Mouse (Mus musculus): ENCODE measurements around the gene Fau. TPM values are rescaled to one million over a fixed set of nuclear protein-coding genes. Genes with fewer than 3 reads are reported as not detected.

Fau gene
- total RNA-seq, 2 experiments from 2014 or later, result 769 to 789 TPM

- DNase-seq (ENCODE audit: low spot score in 2 of 2), result no peak
Observed at GRCm38 (mm10) chr19:6070571-6071250, 13.1 kb downstream of the Fau start.

- no peak for DNase-seq (ENCODE audit: low spot score in 2 of 2)
Observed at GRCm38 (mm10) chr19:6071261-6071660, 13.6 kb downstream of the Fau start.

- no peak for DNase-seq (ENCODE audit: low spot score in 2 of 2)
Observed at GRCm38 (mm10) chr19:6073889-6074288, 16.2 kb downstream of the Fau start.

GRCm38 (mm10) chr19:6076564-6077393, 19.1 kb downstream of the Fau start, which contains the start of gene Vps51:
Gene Vps51 (minus strand): TSS chr19:6077231.
- DNase-seq (ENCODE audit: low spot score in 2 of 2), result peak; percentile 81 to 92

GRCm38 (mm10) chr19:6079983-6080480, 22.4 kb downstream of the Fau start, which contains the start of gene Tmem262:
Gene Tmem262 (plus strand): TSS chr19:6080033.
- no peak for DNase-seq (ENCODE audit: low spot score in 2 of 2)

- DNase-seq (ENCODE audit: low spot score in 2 of 2), result no peak
Observed at GRCm38 (mm10) chr19:6082156-6082555, 24.5 kb downstream of the Fau start, which contains the start of gene Gm28374. Gene Gm28374 (minus strand): TSS chr19:6082256.

GRCm38 (mm10) chr19:6084478-6085248, 27.0 kb downstream of the Fau start, which contains the start of the genes Zfpl1 and Cdca5:
Gene Zfpl1 (minus strand): TSS chr19:6084956.
Gene Cdca5 (plus strand): TSS chr19:6084983.
- peak; percentile 95 to 97 for DNase-seq (ENCODE audit: low spot score in 2 of 2)

- no peak for DNase-seq (ENCODE audit: low spot score in 2 of 2)
Observed at GRCm38 (mm10) chr19:6085417-6085879, 27.8 kb downstream of the Fau start.

GRCm38 (mm10) chr19:6088841-6089240, 31.2 kb downstream of the Fau start:
- DNase-seq (ENCODE audit: low spot score in 2 of 2), result no peak

- DNase-seq (ENCODE audit: low spot score in 2 of 2), result no peak
Observed at GRCm38 (mm10) chr19:6094119-6094518, 36.5 kb downstream of the Fau start, which contains the start of gene AC131692.1. Gene AC131692.1 (plus strand): TSS chr19:6094419.

GRCm38 (mm10) chr19:6097847-6098246, 40.2 kb downstream of the Fau start:
- no peak for DNase-seq (ENCODE audit: low spot score in 2 of 2)

- DNase-seq (ENCODE audit: low spot score in 2 of 2), result no peak
Observed at GRCm38 (mm10) chr19:6101186-6101585, 43.5 kb downstream of the Fau start.

GRCm38 (mm10) chr19:6102169-6102853, 44.7 kb downstream of the Fau start:
- no peak for DNase-seq (ENCODE audit: low spot score in 2 of 2)

- no peak for DNase-seq (ENCODE audit: low spot score in 2 of 2)
Observed at GRCm38 (mm10) chr19:6104476-6104875, 46.8 kb downstream of the Fau start.

- no peak for DNase-seq (ENCODE audit: low spot score in 2 of 2)
Observed at GRCm38 (mm10) chr19:6105586-6105985, 47.9 kb downstream of the Fau start, which contains the start of gene Naaladl1. Gene Naaladl1 (plus strand): TSS chr19:6105782.

Small RNAs within 50 kb of the gene (microRNA-seq; reads per million reads assigned to microRNA genes)
- 2.0 to 3.5 reads per million in 2 experiments for gene Mir6988

Other genes starting within 250 kb of the Fau start
- gene Frmd8, start 182.6 kb upstream of the Fau start, total RNA-seq (2021), result 10 to 100 TPM; 12.7 to 13.0 TPM
- 1 to 10 TPM; 2.9 to 3.2 TPM for gene Slc25a45, start 180.0 kb upstream of the Fau start, total RNA-seq (2021)
- gene Tigd3, start 163.7 kb upstream of the Fau start, total RNA-seq (2021), result 1 to 10 TPM; 2.5 TPM
- 100 to 1,000 TPM in 1 of 2 experiments, 10 to 100 TPM in 1; 90.8 to 100 TPM for gene Dpf2, start 144.8 kb upstream of the Fau start, total RNA-seq (2021)
- 1 to 10 TPM; 4.3 to 4.6 TPM for gene Cdc42ep2, start 133.0 kb upstream of the Fau start, total RNA-seq (2021)
- gene Pola2, start 93.6 kb upstream of the Fau start, total RNA-seq (2021), result 1 to 10 TPM; 5.0 to 5.9 TPM
- gene Slc22a20, start 71.7 kb upstream of the Fau start, total RNA-seq (2021), result not detected
- gene Capn1, start 41.9 kb upstream of the Fau start, total RNA-seq (2021), result 10 to 100 TPM; 23.2 to 24.8 TPM
- gene Syvn1, start 11.3 kb upstream of the Fau start, total RNA-seq (2021), result 10 to 100 TPM; 43.4 to 44.5 TPM
- 10 to 100 TPM; 48.0 to 52.0 TPM for gene Mrpl49, start 59 bp upstream of the Fau start, total RNA-seq (2021)
- 10 to 100 TPM; 34.6 to 36.2 TPM for gene Znhit2, start 3.3 kb downstream of the Fau start, total RNA-seq (2021)
- 10 to 100 TPM; 22.4 to 24.4 TPM for gene Tm7sf2, start 10.5 kb downstream of the Fau start, total RNA-seq (2021)
- 10 to 100 TPM; 93.7 to 94.4 TPM for gene Vps51, start 19.4 kb downstream of the Fau start, total RNA-seq (2021)
- not detected for gene Tmem262, start 22.2 kb downstream of the Fau start, total RNA-seq (2021)
- 1 to 10 TPM in 1 of 2 experiments, under 1 TPM in 1; 0.91 to 1.3 TPM for gene Gm28374, start 24.4 kb downstream of the Fau start, total RNA-seq (2021)
- gene Zfpl1, start 27.1 kb downstream of the Fau start, total RNA-seq (2021), result 10 to 100 TPM; 36.6 to 42.0 TPM
- not detected for gene Cdca5, start 27.1 kb downstream of the Fau start, total RNA-seq (2021)
- gene AC131692.1, start 36.6 kb downstream of the Fau start, total RNA-seq (2021), result not detected
- under 1 TPM in 1 of 2 experiments, not detected in 1; 0.12 TPM for gene Naaladl1, start 47.9 kb downstream of the Fau start, total RNA-seq (2021)
- gene Sac3d1, start 60.8 kb downstream of the Fau start, total RNA-seq (2021), result 10 to 100 TPM; 15.5 to 15.6 TPM
- gene Snx15, start 70.5 kb downstream of the Fau start, total RNA-seq (2021), result 10 to 100 TPM; 37.6 to 45.1 TPM
- gene Batf2, start 83.1 kb downstream of the Fau start, total RNA-seq (2021), result under 1 TPM; 0.59 to 0.89 TPM
- gene Arl2, start 83.7 kb downstream of the Fau start, total RNA-seq (2021), result 10 to 100 TPM; 83.2 to 84.8 TPM
- gene Majin, start 126.5 kb downstream of the Fau start, total RNA-seq (2021), result not detected
- gene Gpha2, start 168.5 kb downstream of the Fau start, total RNA-seq (2021), result not detected
- 100 to 1,000 TPM; 133 TPM for gene Ppp2r5b, start 178.0 kb downstream of the Fau start, total RNA-seq (2021)
- gene Atg2a, start 183.8 kb downstream of the Fau start, total RNA-seq (2021), result 10 to 100 TPM; 34.0 to 34.2 TPM
- 10 to 100 TPM; 86.6 to 88.0 TPM for gene Ehd1, start 218.9 kb downstream of the Fau start, total RNA-seq (2021)
- 1 to 10 TPM; 4.8 to 5.6 TPM for gene Cdc42bpg, start 248.6 kb downstream of the Fau start, total RNA-seq (2021)